Mouse (Mus musculus) spleen, adult 2 months (tissue): Measurements from ENCODE around the gene Zscan22. TPM values are rescaled to one million over a fixed set of nuclear protein-coding genes. Genes with fewer than 3 reads are reported as not detected.
"Not testable (repeated sequence)": the region's sequence is repeated elsewhere in the genome, so short reads cannot be mapped to it uniquely, and the experiment has no call there.

Experiments
- DNase-seq, 2 experiments: peaks; one replicate each; pipeline versions ENCODE4 v3.0.0 to v3.0.0-alpha.2; 2012 to 2021; ENCODE audit warnings: low spot score in 2 of 2, low read depth in 1 of 2
- H3K27ac ChIP-seq: fragments of 200-500 bp; 2 replicates; pipeline ENCODE4 v1.5.1; 2012; ENCODE audit warnings: low read length, inconsistent platforms; ENCODE audit not compliant: insufficient read depth
- H3K27me3 ChIP-seq: fragments of 200-500 bp; 2 replicates; pipeline ENCODE4 v1.6.1; 2012; ENCODE audit warnings: mild to moderate bottlenecking, moderate library complexity, low read length, inconsistent platforms; ENCODE audit not compliant: control insufficient read depth, insufficient read depth
- H3K36me3 ChIP-seq: fragments of 200-500 bp; 2 replicates; pipeline ENCODE4 v1.6.1; 2012; ENCODE audit warnings: mild to moderate bottlenecking, low read length, inconsistent platforms; ENCODE audit not compliant: control insufficient read depth, insufficient read depth
- H3K4me1 ChIP-seq: fragments of 200-500 bp; 2 replicates; pipeline ENCODE4 v1.6.1; 2011; ENCODE audit warnings: inconsistent platforms; ENCODE audit not compliant: control insufficient read depth, insufficient read depth, insufficient read length
- H3K4me3 ChIP-seq: fragments of 200-500 bp; 2 replicates; pipeline ENCODE4 v1.5.1; 2011; ENCODE audit warnings: mild to moderate bottlenecking, inconsistent platforms; ENCODE audit not compliant: insufficient read depth, insufficient read length; ENCODE audit errors: extremely low read depth
- CTCF ChIP-seq: fragments of 200-500 bp; IDR thresholded peaks from 2 replicates; pipeline ENCODE4 v1.5.1; 2011; ENCODE audit warnings: mild to moderate bottlenecking, inconsistent platforms; ENCODE audit not compliant: insufficient read depth, insufficient read length, insufficient replicate concordance; ENCODE audit errors: extremely low read depth
- POLR2A ChIP-seq: fragments of 200-500 bp; IDR thresholded peaks from 2 replicates; pipeline ENCODE4 v1.6.1; 2011; ENCODE audit warnings: low read depth, low read length, inconsistent platforms
- WGBS: fragments of 180-500 bp; shearing (Covaris S2); methylation state at CpG from one replicate; pipeline ENCODE4 v1.1.7; 2018; 5-methylcytosine and 5-hydroxymethylcytosine counted together
- polyA plus RNA-seq: library from polyadenylated mRNA; depleted of rRNA; stranded (reverse); fragments of >200 nt; gene quantifications from 2 replicates; pipeline ENCODE4 v1.2.3, GENCODE M21; 2012; rRNA removed

Zscan22 gene
- polyA plus RNA-seq: 6.8 and 7.1 TPM in 2 replicates

GRCm38 (mm10) chr7:12897655-12898410, at the start of gene Zscan22:
Gene Zscan22 (plus strand): TSS chr7:12897815.
- Histone ChIP-seq H3K4me3 (peak within 1 kb of the TSS; percentile 96), H3K27ac (peak within 1 kb of the TSS; percentile 31; the same call in 1 of the 2 replicates), H3K27me3 (no peaks in the 10 kb centered on the region), H3K4me1 (peaks cover 3% of the 10 kb centered on the region; the same call in 1 of the 2 replicates), H3K36me3 (0 out of 2 replicates have a peak, but pooled peaks cover 2% of the 10 kb centered on the region)
- TF ChIP-seq CTCF (no peak), POLR2A (peak; percentile 21; the same call in 1 of the 2 replicates)
- 5% methylated on average over 36 of the region's 36 CpGs for WGBS
- DNase-seq: peak; percentile 67 to 85

DNA sequence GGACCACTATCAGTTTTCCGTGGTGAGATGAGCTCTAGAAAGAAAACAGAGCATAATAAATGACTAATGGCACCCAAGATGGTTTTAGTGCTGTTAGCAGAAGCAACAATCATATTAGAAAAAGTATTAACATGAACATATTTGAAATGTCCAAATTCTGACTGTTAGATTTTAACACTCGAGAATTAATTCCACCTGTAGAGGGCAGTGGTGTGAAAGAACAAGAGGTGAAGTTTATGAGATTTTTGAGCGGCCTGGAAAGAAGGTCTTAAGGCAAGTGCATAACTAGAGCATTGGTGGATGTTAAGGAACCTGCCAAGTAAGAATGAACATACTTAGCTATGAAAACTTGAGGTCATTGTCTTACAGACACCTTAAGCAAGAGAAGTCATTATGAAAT, 23.3 kb upstream of the Zscan22 start:
- TF ChIP-seq POLR2A (no peak), CTCF (no peak)
- H3K27me3 ChIP-seq: no peaks in the 10 kb centered on the region
- no peaks in the 10 kb centered on the region for H3K36me3 ChIP-seq
- WGBS: 9% methylated on average over 3 of the region's 3 CpGs
- H3K4me3 ChIP-seq: no peak overlapping the region
- H3K4me1 ChIP-seq: no peaks in the 10 kb centered on the region
- peak in 1 of 2 experiments; percentile 30 for DNase-seq
- H3K27ac ChIP-seq: no peak overlapping the region

DNA sequence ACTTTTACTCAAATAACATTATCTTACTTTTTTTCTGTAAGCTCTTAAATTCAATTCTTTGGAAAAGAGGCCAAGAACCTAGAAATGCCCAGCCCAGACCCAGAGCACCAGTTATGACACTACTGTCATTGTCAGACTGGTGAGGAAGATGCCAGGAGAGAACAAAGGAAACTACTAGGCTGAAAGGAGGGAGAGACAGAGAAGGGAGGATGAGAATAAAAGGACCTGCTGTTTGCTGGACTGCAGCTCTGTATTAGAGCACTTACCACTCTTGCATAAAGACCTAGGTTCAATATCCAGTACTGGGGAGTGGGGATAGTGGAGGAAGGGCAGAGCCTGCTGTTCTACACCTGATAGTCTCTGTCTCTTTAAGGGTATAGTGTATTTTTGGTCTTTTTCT, 17.6 kb upstream of the Zscan22 start:
- no peak for TF ChIP-seq CTCF
- TF ChIP-seq POLR2A: no peak
- Histone ChIP-seq H3K27ac (no peak overlapping the region), H3K4me1 (peaks cover 6% of the 10 kb centered on the region; the same call in 1 of the 2 replicates), H3K4me3 (no peak overlapping the region), H3K36me3 (no peaks in the 10 kb centered on the region; the same call in 1 of the 2 replicates), H3K27me3 (no peaks in the 10 kb centered on the region)
- no peak for DNase-seq

- peak overlapping the region; percentile 57 for H3K4me3 ChIP-seq
- DNase-seq, H3K27ac ChIP-seq, H3K27me3 ChIP-seq, H3K36me3 ChIP-seq, H3K4me1 ChIP-seq: not testable (repeated sequence)
- 35% methylated on average over 8 of the region's 8 CpGs for WGBS
Observed at GRCm38 (mm10) chr7:12880497-12880896, 17.1 kb upstream of the Zscan22 start.

GRCm38 (mm10) chr7:12880911-12881660, 16.5 kb upstream of the Zscan22 start, which contains the start of gene Zfp128:
Gene Zfp128 (plus strand): TSS chr7:12881177.
- H3K4me1 ChIP-seq: peaks cover 6% of the 10 kb centered on the region; the same call in 1 of the 2 replicates
- TF ChIP-seq CTCF (no peak), POLR2A (no peak)
- under 1% methylated on average over 35 of the region's 35 CpGs for WGBS
- peaks cover 1% of the 10 kb centered on the region; the same call in 1 of the 2 replicates for H3K36me3 ChIP-seq
- DNase-seq: peak; percentile 77 to 94
- H3K27me3 ChIP-seq: no peaks in the 10 kb centered on the region
- H3K4me3 ChIP-seq: peak within 1 kb of the TSS; percentile 66
- H3K27ac ChIP-seq: no peak within 1 kb of the TSS

DNA sequence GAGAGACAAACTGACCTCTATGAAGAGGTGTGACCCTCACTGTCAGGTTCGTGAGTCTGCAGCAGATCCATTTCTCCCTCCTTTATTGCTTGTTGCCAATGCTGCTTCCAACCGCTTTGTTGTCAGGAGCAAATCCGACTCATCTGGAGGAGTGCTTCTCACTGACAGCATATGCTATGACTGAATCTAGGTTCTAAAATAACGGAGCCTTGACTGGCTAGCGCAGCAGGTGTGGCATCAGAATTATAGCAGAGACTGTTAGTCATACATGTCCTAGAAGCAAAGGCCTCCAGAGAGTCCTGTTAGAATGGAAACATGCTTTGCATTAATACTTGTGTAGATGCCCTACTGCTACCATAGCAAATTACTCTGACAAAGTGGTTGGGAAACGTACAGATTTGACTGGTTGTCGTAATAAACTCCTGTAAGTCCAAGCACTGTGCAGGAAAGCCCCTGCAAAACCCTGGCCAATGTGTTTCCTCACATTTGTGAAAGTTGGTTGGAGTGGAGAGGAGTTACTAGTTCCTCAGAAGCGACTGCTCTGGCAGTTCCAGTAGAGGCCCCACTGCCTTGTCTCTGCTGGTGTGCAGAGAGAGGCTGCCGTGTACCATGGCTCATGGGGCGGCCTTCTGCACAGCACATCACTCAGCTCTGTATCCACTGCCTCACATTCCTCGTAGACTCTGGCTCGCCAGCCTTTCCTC, 10.9 kb upstream of the Zscan22 start:
- no peak for DNase-seq
- 90% methylated on average over 12 of the region's 12 CpGs for WGBS
- Histone ChIP-seq H3K4me1 (peaks cover under 1% of the 10 kb centered on the region; the same call in 1 of the 2 replicates), H3K27me3 (no peaks in the 10 kb centered on the region), H3K27ac (no peak overlapping the region), H3K36me3 (peaks cover 8% of the 10 kb centered on the region), H3K4me3 (no peak overlapping the region)
- TF ChIP-seq POLR2A (no peak), CTCF (no peak)
